Mouse (Mus musculus): ENCODE data around the gene Gm28035.

DNA sequence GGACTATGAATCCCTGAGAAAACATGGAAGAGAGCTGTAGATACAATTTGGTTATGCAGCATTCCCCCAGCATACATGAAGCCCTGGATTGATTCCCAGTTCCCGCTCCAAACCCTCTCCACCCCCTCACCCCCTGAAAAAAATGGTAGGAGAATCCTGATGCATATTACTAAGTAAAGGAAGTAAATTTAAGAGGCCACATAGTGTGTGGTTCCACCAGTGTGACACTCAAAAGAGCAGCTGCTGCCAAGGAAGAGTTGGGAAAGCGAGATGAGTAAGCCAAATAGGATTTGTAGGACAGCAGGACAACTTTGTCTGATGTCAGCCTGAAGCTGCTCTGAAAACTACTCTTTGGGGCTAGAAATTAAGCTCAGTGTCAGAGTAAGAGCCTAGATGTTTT is 71.1 kb downstream of the Gm28035 start:
- no peak for TF ChIP-seq CTCF (IDR thresholded peaks at IDR 0.05; ENCODE audit: low read depth)
- TF ChIP-seq EP300 (optimal IDR thresholded peaks at IDR 0.05), result no peak
